Mouse (Mus musculus) G1E (cell line): ENCODE measurements around the gene Mllt1.

Source experiments
- GATA1 ChIP-seq: IDR thresholded peaks from 2 replicates; pipeline ENCODE4 v1.6.1; 2012; ENCODE audit warnings: borderline replicate concordance, low read length, inconsistent platforms, mixed read lengths
- TAL1 ChIP-seq: conservative IDR thresholded peaks from 2 replicates; pipeline ENCODE4 v1.6.1; 2012; ENCODE audit warnings: low read depth, low read length, inconsistent platforms, mixed read lengths

DNA sequence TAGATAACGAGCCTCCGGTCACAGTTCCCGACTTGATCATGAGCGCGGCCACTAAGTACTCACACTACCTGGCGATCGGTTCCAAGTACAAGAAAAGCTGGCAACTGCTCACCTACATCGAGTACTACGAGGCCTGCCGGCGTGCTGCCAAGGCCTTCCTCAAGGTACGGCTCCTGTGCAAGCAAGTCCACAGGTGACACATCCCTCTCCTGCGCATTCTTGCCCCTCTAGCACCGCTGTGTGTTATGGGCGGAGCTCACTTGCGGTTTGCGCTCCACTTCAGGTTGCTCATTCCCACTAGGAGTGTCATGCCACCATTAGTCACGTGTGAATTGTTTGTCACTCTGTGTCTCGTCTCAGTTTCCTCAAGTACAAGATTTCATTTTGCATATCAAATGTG is 57.8 kb downstream of the Mllt1 start:
- TF ChIP-seq GATA1 (no peak), TAL1 (no peak)
